ENCODE assay signal across 8 mouse cellular contexts in genomic region chr2:153586515-153587174, GRCm38 (mm10). TPM values are rescaled to one million over a fixed set of nuclear protein-coding genes. Genes with fewer than 3 reads are reported as not detected.
DNase-seq lines count a peak whose midpoint lies in the region; ATAC-seq and TF ChIP-seq lines count a peak whose summit lies in the region.

No protein-coding gene starts in this region.

- H3K9me3 ChIP-seq in heart, embryonic 11.5 days (replicated peaks; ENCODE audit: control insufficient read depth, low read length) = no peaks in the 10 kb centered on the region
- H3K9me3 ChIP-seq in kidney, embryonic 15.5 days (replicated peaks) = no peaks in the 10 kb centered on the region

- TF ChIP-seq CTCF in bone marrow macrophage, adult 2 months (IDR thresholded peaks at IDR 0.05; ENCODE audit: low read depth, low read length) = peak; percentile 99
- TF ChIP-seq CTCF in embryonic fibroblast, embryonic 13.5 days (IDR thresholded peaks at IDR 0.05; ENCODE audit: borderline replicate concordance, insufficient read depth, low read length) = peak; percentile 52; the same call in 1 of the 2 replicates
- TF ChIP-seq CTCF in liver, adult 2 months (IDR thresholded peaks at IDR 0.05; ENCODE audit: low read depth, low read length) = peak; percentile 80

- H3K4me1 ChIP-seq in bone marrow macrophage, adult 2 months (ENCODE audit: control insufficient read depth, insufficient read depth, low read length) = peaks cover 12% of the 10 kb centered on the region
- no peaks in the 10 kb centered on the region for H3K4me1 ChIP-seq in embryonic fibroblast, embryonic 13.5 days (ENCODE audit: control insufficient read depth, insufficient read depth, low read length)
- peaks cover 12% of the 10 kb centered on the region for H3K4me1 ChIP-seq in heart, embryonic 11.5 days (ENCODE audit: control insufficient read depth, insufficient read depth, low read length)
- H3K4me1 ChIP-seq in kidney, embryonic 15.5 days = peaks cover 18% of the 10 kb centered on the region
- no peaks in the 10 kb centered on the region for H3K4me1 ChIP-seq in liver, adult 2 months (ENCODE audit: control insufficient read depth, insufficient read depth, low read length)

- H3K4me3 ChIP-seq in bone marrow macrophage, adult 2 months (ENCODE audit: insufficient read depth, low read length) = no peak overlapping the region
- H3K4me3 ChIP-seq in embryonic fibroblast, embryonic 13.5 days (ENCODE audit: insufficient read depth, low read length) = no peak overlapping the region
- H3K4me3 ChIP-seq in heart, embryonic 11.5 days (ENCODE audit: low read depth, low read length) = 0 out of 2 replicates have a peak overlapping the region, but pooled peaks have one; percentile 15
- H3K4me3 ChIP-seq in kidney, embryonic 15.5 days (replicated peaks) = peak overlapping the region; percentile 21
- no peak overlapping the region for H3K4me3 ChIP-seq in liver, adult 2 months (ENCODE audit: insufficient read depth, low read depth, low read length)

- 12% methylated on average over 15 of the region's 15 CpGs for WGBS in heart, embryonic 11.5 days (ENCODE audit: insufficient replicate concordance)
- 11% methylated on average over 15 of the region's 15 CpGs for WGBS in kidney, embryonic 15.5 days
- 12% methylated on average over 15 of the region's 15 CpGs for WGBS in liver, adult 2 months

- no peak for TF ChIP-seq POLR2A in bone marrow macrophage, adult 2 months (IDR thresholded peaks at IDR 0.05; ENCODE audit: borderline replicate concordance, low read depth, low read length)
- TF ChIP-seq POLR2A in embryonic fibroblast, embryonic 13.5 days (IDR thresholded peaks at IDR 0.05; ENCODE audit: low read depth, low read length) = no peak
- no peak for TF ChIP-seq POLR2A in liver, adult 2 months (IDR thresholded peaks at IDR 0.05; ENCODE audit: extremely low read depth, insufficient read depth, low read length)

- no peak overlapping the region for H3K27ac ChIP-seq in bone marrow macrophage, adult 2 months (ENCODE audit: insufficient read depth, low read depth, low read length)
- no peak overlapping the region for H3K27ac ChIP-seq in embryonic fibroblast, embryonic 13.5 days (ENCODE audit: insufficient read depth, low read length)
- H3K27ac ChIP-seq in heart, embryonic 11.5 days (ENCODE audit: low read depth, low read length) = no peak overlapping the region
- no peak overlapping the region for H3K27ac ChIP-seq in kidney, embryonic 15.5 days
- H3K27ac ChIP-seq in liver, adult 2 months (replicated peaks; ENCODE audit: insufficient read depth, low read depth, low read length) = no peak overlapping the region

- no peaks in the 10 kb centered on the region for H3K27me3 ChIP-seq in heart, embryonic 11.5 days (ENCODE audit: control insufficient read depth, insufficient read depth, low read length)
- H3K27me3 ChIP-seq in kidney, embryonic 15.5 days = no peaks in the 10 kb centered on the region
- no peaks in the 10 kb centered on the region for H3K27me3 ChIP-seq in liver, adult 2 months (ENCODE audit: control insufficient read depth, insufficient read depth, low read length)
- no peaks in the 10 kb centered on the region for H3K27me3 ChIP-seq in splenic B cell, adult 2 months (ENCODE audit: control insufficient read depth, insufficient read depth, low read length, poor library complexity, severe bottlenecking)

- ATAC-seq in heart, embryonic 11.5 days (replicated peaks; ENCODE audit: insufficient number of reproducible peaks, low FRiP score, low TSS enrichment) = peak; percentile 31; the same call in 1 of the 2 replicates
- ATAC-seq in kidney, embryonic 15.5 days (replicated peaks; ENCODE audit: low FRiP score) = peak; percentile 62

- H3K9ac ChIP-seq in heart, embryonic 11.5 days (ENCODE audit: low read depth, low read length) = peak overlapping the region; percentile 40
- no peak overlapping the region for H3K9ac ChIP-seq in kidney, embryonic 15.5 days
- no peak overlapping the region for H3K9ac ChIP-seq in liver, adult 2 months (ENCODE audit: low read depth, low read length)

- H3K4me2 ChIP-seq in heart, embryonic 11.5 days = peak overlapping the region; percentile 63
- H3K4me2 ChIP-seq in kidney, embryonic 15.5 days = peak overlapping the region; percentile 54

- no peaks in the 10 kb centered on the region for H3K79me2 ChIP-seq in liver, adult 2 months (ENCODE audit: control insufficient read depth, insufficient read depth, low read length)

- no peaks in the 10 kb centered on the region for H3K36me3 ChIP-seq in heart, embryonic 11.5 days (ENCODE audit: control insufficient read depth, insufficient read depth, low read length)
- no peaks in the 10 kb centered on the region for H3K36me3 ChIP-seq in kidney, embryonic 15.5 days
- H3K36me3 ChIP-seq in liver, adult 2 months (ENCODE audit: control insufficient read depth, insufficient read depth, low read length) = no peaks in the 10 kb centered on the region
- no peaks in the 10 kb centered on the region for H3K36me3 ChIP-seq in splenic B cell, adult 2 months (ENCODE audit: control insufficient read depth, insufficient read depth, low read length, poor library complexity, severe bottlenecking)

- DNase-seq in A20 (ENCODE audit: low read depth, low spot score) = peak; percentile 69
- DNase-seq in liver, adult 2 months (ENCODE audit: extremely low read depth, low read depth, low spot score) = peak; percentile 44
- peak; percentile 86 for DNase-seq in naive thymus-derived CD4-positive, alpha-beta T cell, adult 2 months (ENCODE audit: low read depth)
- peak; percentile 87 for DNase-seq in splenic B cell, adult 2 months (ENCODE audit: low read depth, low spot score)

RNA-seq across cellular contexts. Expression of gene Commd7, which starts 45.9 kb away (rescaled TPM):
- 51.6 and 52.0 TPM in 2 replicates for polyA plus RNA-seq in bone marrow macrophage, adult 2 months (2012; ENCODE audit: insufficient read depth, insufficient read length, missing spikeins)
- polyA plus RNA-seq in embryonic fibroblast, embryonic 13.5 days (2011; ENCODE audit: insufficient read length, low read depth, missing spikeins) = 34.3 and 35.9 TPM in 2 replicates
- polyA plus RNA-seq in heart, embryonic 11.5 days (2014; fragmentation: Nextera tagmentation; extraction: Ambion mirVana) = 53.6 and 61.3 TPM in 2 replicates
- 75.2 and 78.8 TPM in 2 replicates for polyA plus RNA-seq in kidney, embryonic 15.5 days (2015; fragmentation: Nextera tagmentation; extraction: Ambion mirVana)
- total RNA-seq in liver, adult 2 months (2014; rRNA removed) = 6.3 and 8.0 TPM in 2 replicates
- 12.2 and 13.7 TPM in 2 replicates for polyA plus RNA-seq in liver, adult 2 months (2012; rRNA removed)

RNA-seq across cellular contexts. Expression of gene Nol4l, which starts 56.9 kb away (rescaled TPM):
- 15.9 and 19.2 TPM in 2 replicates for polyA plus RNA-seq in bone marrow macrophage, adult 2 months (2012; ENCODE audit: insufficient read depth, insufficient read length, missing spikeins)
- 4.2 and 4.7 TPM in 2 replicates for polyA plus RNA-seq in embryonic fibroblast, embryonic 13.5 days (2011; ENCODE audit: insufficient read length, low read depth, missing spikeins)
- polyA plus RNA-seq in heart, embryonic 11.5 days (2014; fragmentation: Nextera tagmentation; extraction: Ambion mirVana) = 16.0 and 16.7 TPM in 2 replicates
- 13.7 and 14.2 TPM in 2 replicates for polyA plus RNA-seq in kidney, embryonic 15.5 days (2015; fragmentation: Nextera tagmentation; extraction: Ambion mirVana)
- 0.18 and 0.34 TPM in 2 replicates for total RNA-seq in liver, adult 2 months (2014; rRNA removed)
- polyA plus RNA-seq in liver, adult 2 months (2012; rRNA removed) = 0.44 and 0.80 TPM in 2 replicates

Comparison
In these comparisons a context has a peak if more than half of its experiments do, and no peak if none do; other contexts are left out.
1. H3K4me3 ChIP-seq: peak in heart, embryonic 11.5 days (single experiment) and kidney, embryonic 15.5 days (single experiment); none in bone marrow macrophage, adult 2 months (single experiment), embryonic fibroblast, embryonic 13.5 days (single experiment) and liver, adult 2 months (single experiment).
2. Peak in every context shown above with its lines, with median percentiles within 50 percentile points of each other: DNase-seq and CTCF ChIP-seq.